Mouse (Mus musculus): ENCODE measurements around the gene Adcy10. TPM values are rescaled to one million over a fixed set of nuclear protein-coding genes. Genes with fewer than 3 reads are reported as not detected.

Adcy10 gene
- total and polyA plus RNA-seq, 2 experiments from 2014 or later: 0.10 TPM; not detected in 1

GRCm38 (mm10) chr1:165603218-165603617, 118.2 kb downstream of the Adcy10 start:
- no peak overlapping the region for H3K4me2 ChIP-seq (ENCODE audit: low read depth)
- no peak overlapping the region for H3K9ac ChIP-seq
- peaks cover 37% of the 10 kb centered on the region for H3K36me3 ChIP-seq (ENCODE audit: insufficient read depth)
- ATAC-seq (peak; percentile 32; the same call in 1 of the 2 replicates), DNase-seq (no peak)
- no peak for TF ChIP-seq CTCF (IDR thresholded peaks at IDR 0.05; ENCODE audit: low read depth)
- no peak overlapping the region for H3K4me3 ChIP-seq (ENCODE audit: low read depth, low read length)
- H3K27me3 ChIP-seq (ENCODE audit: insufficient read depth, low read length): no peaks in the 10 kb centered on the region
- 88% methylated on average over 14 of the region's 14 CpGs for WGBS
- no peaks in the 10 kb centered on the region for H3K9me3 ChIP-seq (ENCODE audit: low read length)
- H3K27ac ChIP-seq (ENCODE audit: low read depth, low read length): no peak overlapping the region
- no peaks in the 10 kb centered on the region for H3K4me1 ChIP-seq (ENCODE audit: insufficient read depth)

- WGBS: 87% methylated on average over 8 of the region's 8 CpGs
- no peak overlapping the region for H3K4me3 ChIP-seq (ENCODE audit: low read depth, low read length)
- no peak overlapping the region for H3K27ac ChIP-seq (ENCODE audit: low read depth, low read length)
- TF ChIP-seq CTCF (IDR thresholded peaks at IDR 0.05; ENCODE audit: low read depth): no peak
- H3K4me2 ChIP-seq (ENCODE audit: low read depth): no peak overlapping the region
- peaks cover 38% of the 10 kb centered on the region for H3K36me3 ChIP-seq (ENCODE audit: insufficient read depth)
- DNase-seq: no peak
- no peak for ATAC-seq
- H3K27me3 ChIP-seq (ENCODE audit: insufficient read depth, low read length): no peaks in the 10 kb centered on the region
- H3K9ac ChIP-seq: no peak overlapping the region
- no peaks in the 10 kb centered on the region for H3K4me1 ChIP-seq (ENCODE audit: insufficient read depth)
- H3K9me3 ChIP-seq (ENCODE audit: low read length): no peaks in the 10 kb centered on the region
These were observed 119.2 kb downstream of the Adcy10 start for GRCm38 (mm10) chr1:165604203-165604602.

- no peak for ATAC-seq
- no peak for TF ChIP-seq CTCF (IDR thresholded peaks at IDR 0.05; ENCODE audit: low read depth)
- WGBS: 78% methylated on average over 3 of the region's 3 CpGs
- H3K4me1 ChIP-seq (ENCODE audit: insufficient read depth): no peaks in the 10 kb centered on the region
- peaks cover 38% of the 10 kb centered on the region for H3K36me3 ChIP-seq (ENCODE audit: insufficient read depth)
- DNase-seq: no peak
- H3K27ac ChIP-seq (ENCODE audit: low read depth, low read length): no peak overlapping the region
- H3K9me3 ChIP-seq (ENCODE audit: low read length): no peaks in the 10 kb centered on the region
- no peaks in the 10 kb centered on the region for H3K27me3 ChIP-seq (ENCODE audit: insufficient read depth, low read length)
- no peak overlapping the region for H3K4me2 ChIP-seq (ENCODE audit: low read depth)
- no peak overlapping the region for H3K4me3 ChIP-seq (ENCODE audit: low read depth, low read length)
- no peak overlapping the region for H3K9ac ChIP-seq
These were observed 120.1 kb downstream of the Adcy10 start for GRCm38 (mm10) chr1:165605108-165605507.

GRCm38 (mm10) chr1:165605774-165606173, 120.8 kb downstream of the Adcy10 start:
- Histone ChIP-seq H3K9me3 (ENCODE audit: low read length) (no peaks in the 10 kb centered on the region), H3K36me3 (ENCODE audit: insufficient read depth) (peaks cover 38% of the 10 kb centered on the region), H3K4me2 (ENCODE audit: low read depth) (no peak overlapping the region), H3K4me1 (ENCODE audit: insufficient read depth) (no peaks in the 10 kb centered on the region), H3K27me3 (ENCODE audit: insufficient read depth, low read length) (no peaks in the 10 kb centered on the region), H3K9ac (no peak overlapping the region), H3K27ac (ENCODE audit: low read depth, low read length) (peak overlapping the region; percentile 67), H3K4me3 (ENCODE audit: low read depth, low read length) (no peak overlapping the region)
- TF ChIP-seq CTCF (IDR thresholded peaks at IDR 0.05; ENCODE audit: low read depth): no peak
- peak; percentile 68 for DNase-seq
- ATAC-seq: peak; percentile 39
- 51% methylated on average over 6 of the region's 6 CpGs for WGBS

GRCm38 (mm10) chr1:165608904-165609303, 123.9 kb downstream of the Adcy10 start:
- no peak overlapping the region for H3K9ac ChIP-seq
- no peaks in the 10 kb centered on the region; the same call in 1 of the 2 replicates for H3K4me1 ChIP-seq (ENCODE audit: insufficient read depth)
- H3K9me3 ChIP-seq (ENCODE audit: low read length): no peaks in the 10 kb centered on the region
- H3K36me3 ChIP-seq (ENCODE audit: insufficient read depth): peaks cover 15% of the 10 kb centered on the region
- no peak for DNase-seq
- TF ChIP-seq CTCF (IDR thresholded peaks at IDR 0.05; ENCODE audit: low read depth): no peak
- WGBS: 95% methylated on average over 4 of the region's 4 CpGs
- no peak overlapping the region for H3K27ac ChIP-seq (ENCODE audit: low read depth, low read length)
- H3K4me2 ChIP-seq (ENCODE audit: low read depth): no peak overlapping the region
- H3K4me3 ChIP-seq (ENCODE audit: low read depth, low read length): no peak overlapping the region
- no peak for ATAC-seq
- H3K27me3 ChIP-seq (ENCODE audit: insufficient read depth, low read length): no peaks in the 10 kb centered on the region

GRCm38 (mm10) chr1:165609495-165610320, 124.7 kb downstream of the Adcy10 start:
- no peak overlapping the region for H3K9ac ChIP-seq
- H3K4me2 ChIP-seq (ENCODE audit: low read depth): no peak overlapping the region
- ATAC-seq (0 out of 2 replicates have a peak, but pooled peaks have one; percentile 23), DNase-seq (no peak)
- H3K27ac ChIP-seq (ENCODE audit: low read depth, low read length): peak overlapping the region; percentile 35; the same call in 1 of the 2 replicates
- H3K9me3 ChIP-seq (ENCODE audit: low read length): no peaks in the 10 kb centered on the region
- H3K27me3 ChIP-seq (ENCODE audit: insufficient read depth, low read length): no peaks in the 10 kb centered on the region
- H3K4me3 ChIP-seq (ENCODE audit: low read depth, low read length): no peak overlapping the region
- TF ChIP-seq CTCF (IDR thresholded peaks at IDR 0.05; ENCODE audit: low read depth): peak; percentile 13; the same call in 1 of the 2 replicates
- H3K36me3 ChIP-seq (ENCODE audit: insufficient read depth): 0 out of 2 replicates have a peak, but pooled peaks cover 7% of the 10 kb centered on the region
- H3K4me1 ChIP-seq (ENCODE audit: insufficient read depth): no peaks in the 10 kb centered on the region; the same call in 1 of the 2 replicates
- 43% methylated on average over 7 of the region's 7 CpGs for WGBS
